Mouse (Mus musculus): ENCODE results near the gene Ptprj.

DNA sequence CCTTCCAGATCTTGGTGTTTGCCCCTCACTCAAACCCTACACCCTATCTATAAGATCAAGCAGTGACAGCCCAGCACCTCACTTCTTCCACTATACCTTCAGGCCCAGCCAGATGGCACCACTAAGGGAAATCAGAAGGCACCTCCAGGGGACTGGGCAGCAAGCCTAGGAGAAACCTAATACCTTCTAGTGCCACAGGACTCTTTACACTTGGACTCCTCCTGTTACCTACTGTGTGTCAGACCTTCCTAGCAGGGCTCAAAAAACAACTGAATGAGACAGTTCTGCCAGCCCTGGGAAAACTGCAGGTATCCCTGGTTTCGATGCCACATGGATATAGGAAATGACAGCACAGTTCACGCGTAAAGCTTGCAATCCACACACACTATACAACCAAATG is 36.5 kb downstream of the Ptprj start:
- no peak for TF ChIP-seq CTCF (IDR thresholded peaks at IDR 0.05)
- TF ChIP-seq POLR2A (IDR thresholded peaks at IDR 0.05; ENCODE audit: insufficient read depth, low read depth, low read length) = no peak
- TF ChIP-seq EP300 (IDR thresholded peaks at IDR 0.05; ENCODE audit: insufficient read depth, low read depth, low read length) = no peak

Measured in heart, adult 2 months (tissue).